Mouse (Mus musculus) ES-E14 (cell line): ENCODE measurements around the gene Iffo1. TPM values are rescaled to one million over a fixed set of nuclear protein-coding genes. Genes with fewer than 3 reads are reported as not detected.
A peak's percentile ranks its signal among the peaks of the same experiment; 100 is the strongest.

Experiments used
- DNase-seq: peaks from one replicate; pipeline ENCODE4 v3.0.0-alpha.2; 2013; ENCODE audit warnings: low read depth, low spot score
- H3K27ac ChIP-seq: 2 replicates; pipeline ENCODE4 v1.5.1; 2012; ENCODE audit warnings: low read depth, mild to moderate bottlenecking, low read length, moderate library complexity, mixed read lengths; ENCODE audit not compliant: poor library complexity, insufficient read depth, severe bottlenecking
- H3K36me3 ChIP-seq: 2 replicates; pipeline ENCODE4 v1.6.1; 2012; ENCODE audit warnings: mild to moderate bottlenecking, low read length, moderate library complexity, mixed read lengths; ENCODE audit not compliant: control insufficient read depth, poor library complexity, insufficient read depth, severe bottlenecking
- H3K4me1 ChIP-seq, 2 experiments: fragments of 150-350 bp in 1 of 2; sonication (generic) in 1 of 2; 2 replicates each; pipeline ENCODE4 v1.6.1; 2012; ENCODE audit warnings: low read length in 2 of 2, mild to moderate bottlenecking in 1 of 2, mixed read lengths in 1 of 2; ENCODE audit not compliant: control insufficient read depth in 2 of 2, insufficient read depth in 2 of 2, poor library complexity in 1 of 2
- H3K4me3 ChIP-seq, 2 experiments: fragments of 150-350 bp in 1 of 2; sonication (generic) in 1 of 2; 2 replicates each; pipeline ENCODE4 v1.5.1; 2012; ENCODE audit warnings: low read length in 2 of 2, low read depth in 1 of 2, mild to moderate bottlenecking in 1 of 2, mixed read lengths in 1 of 2; ENCODE audit not compliant: insufficient read depth in 1 of 2, poor library complexity in 1 of 2, severe bottlenecking in 1 of 2
- H3K9ac ChIP-seq: 2 replicates; pipeline ENCODE4 v1.6.1; 2012; ENCODE audit warnings: low read depth, mild to moderate bottlenecking, low read length, mixed read lengths; ENCODE audit not compliant: poor library complexity, insufficient read depth, severe bottlenecking
- H3K9me3 ChIP-seq: fragments of 150-350 bp; sonication (generic); 2 replicates; pipeline ENCODE4 v1.6.1; 2012; ENCODE audit warnings: low read depth, mild to moderate bottlenecking, low read length; ENCODE audit not compliant: control insufficient read depth, insufficient read depth
- CHD2 ChIP-seq: IDR thresholded peaks from 2 replicates; pipeline ENCODE4 v1.6.1; 2014; ENCODE audit warnings: mild to moderate bottlenecking, low read depth, low read length, inconsistent platforms
- HCFC1 ChIP-seq: IDR thresholded peaks from 2 replicates; pipeline ENCODE4 v1.6.1; 2012; ENCODE audit warnings: low read length, inconsistent platforms, borderline replicate concordance; ENCODE audit not compliant: insufficient read depth
- MAFK ChIP-seq: IDR thresholded peaks from 2 replicates; pipeline ENCODE4 v1.6.1; 2014; ENCODE audit warnings: mild to moderate bottlenecking, low read depth, low read length, inconsistent platforms; ENCODE audit not compliant: insufficient read depth
- ZC3H11A ChIP-seq: IDR thresholded peaks from 2 replicates; pipeline ENCODE4 v1.6.1; 2012; ENCODE audit warnings: low read depth, mild to moderate bottlenecking, inconsistent platforms, low read length, borderline replicate concordance
- ZNF384 ChIP-seq: IDR thresholded peaks from 2 replicates; pipeline ENCODE4 v1.6.1; 2012; ENCODE audit warnings: low read depth, low read length, inconsistent platforms
- in situ Hi-C, 2 experiments: fragments of 600-800 bp; cut with MboI; formaldehyde crosslinking; loops; one replicate each; pipeline ENCODE4 v1.15.1; 2025; ENCODE audit warnings: low sequenced_read_pairs in 2 of 2, inconsistent platforms in 1 of 2; ENCODE audit not compliant: unreplicated experiment in 2 of 2
- total RNA-seq: library from RNA; depleted of rRNA; stranded (reverse); fragments of 300-350 nt; gene quantifications from 2 replicates; pipeline ENCODE4 v1.2.3, GENCODE M21; 2012

Gene Iffo1
- total RNA-seq, 1 experiment, result 15.1 TPM

- in situ Hi-C loops, result no loop called here
Observed at GRCm38 (mm10) chr6:125179601-125180000, 34.6 kb downstream of the Iffo1 start.

GRCm38 (mm10) chr6:125182133-125182532 is 37.1 kb downstream of the Iffo1 start:
- Histone ChIP-seq H3K9me3 (no peaks in the 10 kb centered on the region), H3K36me3 (peaks cover 64% of the 10 kb centered on the region), H3K4me1 (no peaks in the 10 kb centered on the region), H3K4me3 (no peak overlapping the region), H3K27ac (no peak overlapping the region), H3K9ac (no peak overlapping the region)
- in situ Hi-C loops, result no loop called here
- DNase-seq, result no peak
- TF ChIP-seq ZC3H11A, result no peak
- no peak for TF ChIP-seq HCFC1
- no peak for TF ChIP-seq CHD2
- no peak for TF ChIP-seq ZNF384
- TF ChIP-seq MAFK, result no peak

More at GRCm38 (mm10) chr6:125179601-125180000, 34.6 kb downstream of the Iffo1 start:
- DNase-seq, result no peak
- TF ChIP-seq HCFC1, result no peak
- no peak for TF ChIP-seq MAFK
- no peak for TF ChIP-seq ZNF384
- TF ChIP-seq ZC3H11A, result no peak
- no peak for TF ChIP-seq CHD2
- peaks cover 71% of the 10 kb centered on the region for H3K36me3 ChIP-seq
- no peaks in the 10 kb centered on the region for H3K9me3 ChIP-seq
- H3K4me3 ChIP-seq, result no peak overlapping the region
- H3K9ac ChIP-seq, result no peak overlapping the region
- H3K27ac ChIP-seq, result no peak overlapping the region
- H3K4me1 ChIP-seq, result peaks cover 0 to 2% of the 10 kb centered on the region in 2 experiments; a peak in 1 of 4 replicates

- H3K9me3 ChIP-seq, result no peaks in the 10 kb centered on the region
- TF ChIP-seq HCFC1 (no peak), CHD2 (no peak), MAFK (no peak), ZC3H11A (no peak), ZNF384 (no peak)
- DNase-seq, result no peak
- H3K4me3 ChIP-seq, result no peak overlapping the region
- H3K36me3 ChIP-seq, result peaks cover 53% of the 10 kb centered on the region
- in situ Hi-C loops, result no loop called here
- no peaks in the 10 kb centered on the region for H3K4me1 ChIP-seq
- H3K9ac ChIP-seq, result no peak overlapping the region
- no peak overlapping the region for H3K27ac ChIP-seq
Observed at GRCm38 (mm10) chr6:125186203-125186602, 41.2 kb downstream of the Iffo1 start.

- H3K4me1 ChIP-seq, result peaks cover 1 to 2% of the 10 kb centered on the region in 2 experiments; a peak in 2 of 4 replicates
- peaks cover 24% of the 10 kb centered on the region for H3K36me3 ChIP-seq
- no peaks in the 10 kb centered on the region for H3K9me3 ChIP-seq
- TF ChIP-seq MAFK, result no peak
- TF ChIP-seq ZNF384, result no peak
- TF ChIP-seq ZC3H11A, result no peak
- no peak for TF ChIP-seq HCFC1
- no peak for TF ChIP-seq CHD2
- peak overlapping the region; percentile 89 to 99 for H3K4me3 ChIP-seq
- peak overlapping the region; percentile 93; the same call in 1 of the 2 replicates for H3K27ac ChIP-seq
- H3K9ac ChIP-seq, result peak overlapping the region; percentile 89; the same call in 1 of the 2 replicates
- in situ Hi-C loops, result no loop called here
- no peak for DNase-seq
Observed at GRCm38 (mm10) chr6:125190816-125191215, 45.8 kb downstream of the Iffo1 start.

- Histone ChIP-seq H3K27ac (peak within 1 kb of the TSS; percentile 100), H3K4me3 (peak within 1 kb of the TSS; percentile 97 to 99), H3K9me3 (no peaks in the 10 kb centered on the region), H3K36me3 (peaks cover 21% of the 10 kb centered on the region), H3K4me1 (peaks cover 1 to 2% of the 10 kb centered on the region in 2 experiments; a peak in 2 of 4 replicates), H3K9ac (peak within 1 kb of the TSS; percentile 100)
- in situ Hi-C loops, result no loop called here
- DNase-seq, result peak; percentile 95
- TF ChIP-seq ZNF384 (no peak), HCFC1 (peak; percentile 46; the same call in 1 of the 2 replicates), CHD2 (peak; percentile 77; the same call in 1 of the 2 replicates), ZC3H11A (no peak), MAFK (no peak)
Observed at GRCm38 (mm10) chr6:125191332-125192015, 46.4 kb downstream of the Iffo1 start, which contains the start of the genes Ncapd2 and Mrpl51. Gene Ncapd2, minus strand, starts transcription at chr6:125191701. Gene Mrpl51, plus strand, starts transcription at chr6:125191801.
